In genomic region chr19:47269729-47270128, GRCm38 (mm10) we compare ENCODE assay signal across 11 mouse cellular contexts.
A peak's percentile ranks its signal among the peaks of the same experiment; 100 is the strongest.
DNase-seq lines count a peak whose midpoint lies in the region; ATAC-seq and TF ChIP-seq lines count a peak whose summit lies in the region.
"Had no signal": no experiment of that assay in that cellular context is flagged by ENCODE, and none has a peak within 500 bp of the region (broad histone marks: within the 10 kb centered on the region; RNA-seq: fewer than 3 reads in every experiment).

No protein-coding gene starts in this region.

- peak; percentile 12 for TF ChIP-seq RAD21 in MEL (IDR thresholded peaks at IDR 0.05; ENCODE audit: low read depth, low read length)

- H3K4me2 ChIP-seq in lung, embryonic 14.5 days, result no peak overlapping the region
- H3K4me2 ChIP-seq: hindbrain, embryonic 12.5 days; limb, embryonic 12.5 days; neural tube, embryonic 12.5 days had no signal

- no peak overlapping the region for H3K9ac ChIP-seq in MEL (ENCODE audit: control insufficient read depth, low read depth, low read length, poor library complexity, severe bottlenecking)
- no peak overlapping the region for H3K9ac ChIP-seq in lung, embryonic 14.5 days
- H3K9ac ChIP-seq: hindbrain, embryonic 12.5 days; limb, embryonic 12.5 days; neural tube, embryonic 12.5 days had no signal

- DNase-seq in adrenal gland, postnatal 36 days, result peak; percentile 29 to 58
- DNase-seq in adrenal gland, postnatal 4 days (ENCODE audit: low spot score in 2 of 2), result no peak
- peak; percentile 54 for DNase-seq in kidney, postnatal 14 days
- DNase-seq in kidney, adult 11 months, result no peak
- peak; percentile 23 for DNase-seq in MEL (ENCODE audit: low read depth, low spot score)
- DNase-seq in lung, embryonic 14.5 days, result peak; percentile 62

- peak; percentile 12 to 43 (median 33); a peak in 3 of 6 replicates for TF ChIP-seq CTCF in MEL (IDR thresholded peaks at IDR 0.05 in 2 of 3, conservative IDR thresholded peaks at IDR 0.05 in 1 of 3; ENCODE audit: control insufficient read depth in 1 of 3, insufficient read depth in 1 of 3, low read depth in 2 of 3, low read length in 3 of 3, poor library complexity in 1 of 3, severe bottlenecking in 1 of 3)
- peak; percentile 70 for TF ChIP-seq CTCF in lung, embryonic 14.5 days (IDR thresholded peaks at IDR 0.05; ENCODE audit: low read depth)

- H3K4me1 ChIP-seq in MEL (ENCODE audit: control insufficient read depth in 1 of 2, insufficient read depth in 2 of 2, low read length in 2 of 2), result no peaks in the 10 kb centered on the region
- H3K4me1 ChIP-seq in lung, embryonic 14.5 days (ENCODE audit: insufficient read depth), result no peaks in the 10 kb centered on the region
- H3K4me1 ChIP-seq: hindbrain, embryonic 12.5 days; limb, embryonic 12.5 days; neural tube, embryonic 12.5 days had no signal

- H3K36me3 ChIP-seq in MEL (ENCODE audit: control insufficient read depth in 1 of 2, insufficient read depth in 2 of 2, low read length in 2 of 2), result no peaks in the 10 kb centered on the region
- peaks cover 92% of the 10 kb centered on the region for H3K36me3 ChIP-seq in lung, embryonic 14.5 days (ENCODE audit: insufficient read depth)

- 55% methylated on average over 8 of the region's 8 CpGs for WGBS in lung, embryonic 14.5 days

- H3K27ac ChIP-seq in MEL (ENCODE audit: control insufficient read depth, low read depth, low read length), result no peak overlapping the region
- H3K27ac ChIP-seq in lung, embryonic 14.5 days (ENCODE audit: low read depth), result no peak overlapping the region
- H3K27ac ChIP-seq: hindbrain, embryonic 12.5 days; limb, embryonic 12.5 days; neural tube, embryonic 12.5 days had no signal

- no peaks in the 10 kb centered on the region for H3K79me2 ChIP-seq in MEL (ENCODE audit: control insufficient read depth, insufficient read depth, low read length, poor library complexity)

- TF ChIP-seq EP300 in MEL (IDR thresholded peaks at IDR 0.05; ENCODE audit: low read depth in 1 of 2, low read length in 2 of 2), result no peak

- no peaks in the 10 kb centered on the region for H3K27me3 ChIP-seq in MEL (ENCODE audit: control insufficient read depth in 1 of 2, insufficient read depth in 2 of 2, low read length in 2 of 2)
- H3K27me3 ChIP-seq in lung, embryonic 14.5 days (ENCODE audit: insufficient read depth, low read length), result no peaks in the 10 kb centered on the region
- H3K27me3 ChIP-seq: hindbrain, embryonic 12.5 days; limb, embryonic 12.5 days; neural tube, embryonic 12.5 days had no signal

- H3K9me3 ChIP-seq in MEL (replicated peaks; ENCODE audit: insufficient read depth, low read length), result no peaks in the 10 kb centered on the region
- H3K9me3 ChIP-seq in lung, embryonic 14.5 days (ENCODE audit: low read depth, low read length), result no peaks in the 10 kb centered on the region
- H3K9me3 ChIP-seq: hindbrain, embryonic 12.5 days; limb, embryonic 12.5 days; neural tube, embryonic 12.5 days had no signal

- no peak for TF ChIP-seq POLR2A in MEL (IDR thresholded peaks at IDR 0.05; ENCODE audit: control insufficient read depth in 1 of 2, insufficient read depth in 1 of 2, low read depth in 1 of 2, low read length in 2 of 2, poor library complexity in 1 of 2)

- no peak for ATAC-seq in lung, embryonic 14.5 days (ENCODE audit: insufficient read depth)
- ATAC-seq in erythroid progenitor cell, adult 5-6 weeks (replicated peaks; ENCODE audit: low FRiP score, poor library complexity, severe bottlenecking), result no peak
- no peak for ATAC-seq in monocyte, adult 5-6 weeks (replicated peaks; ENCODE audit: insufficient number of reproducible peaks, low FRiP score, low TSS enrichment, poor library complexity, severe bottlenecking)

- H3K4me3 ChIP-seq in MEL (ENCODE audit: control insufficient read depth in 1 of 2, insufficient read depth in 1 of 2, low read depth in 2 of 2, low read length in 2 of 2), result no peak overlapping the region
- H3K4me3 ChIP-seq in lung, embryonic 14.5 days (ENCODE audit: low read depth, low read length), result no peak overlapping the region
- H3K4me3 ChIP-seq: hindbrain, embryonic 12.5 days; limb, embryonic 12.5 days; neural tube, embryonic 12.5 days had no signal

TF ChIP-seq in MEL, 35 proteins besides CTCF, POLR2A, EP300 and RAD21:
- TF ChIP-seq UBTF (IDR thresholded peaks at IDR 0.05; ENCODE audit: borderline replicate concordance, insufficient read depth, low read depth, low read length) (no peak), SMC3 (IDR thresholded peaks at IDR 0.05; ENCODE audit: low read depth, low read length) (peak; percentile 44), E2F4 (IDR thresholded peaks at IDR 0.05; ENCODE audit: borderline replicate concordance, low read depth, low read length) (no peak)

Comparison
In these comparisons a context has a peak if more than half of its experiments do, and no peak if none do; other contexts are left out.
1. DNase-seq: peak in adrenal gland, postnatal 36 days (2 of 2), kidney, postnatal 14 days (single experiment), MEL (single experiment) and lung, embryonic 14.5 days (single experiment); none in adrenal gland, postnatal 4 days (0 of 2) and kidney, adult 11 months (single experiment).